Mouse (Mus musculus): Measurements from ENCODE around the gene Coro2a. TPM values are rescaled to one million over a fixed set of nuclear protein-coding genes. Genes with fewer than 3 reads are reported as not detected.

The Coro2a gene
- polyA plus RNA-seq, 1 experiment = 36.0 TPM

DNA sequence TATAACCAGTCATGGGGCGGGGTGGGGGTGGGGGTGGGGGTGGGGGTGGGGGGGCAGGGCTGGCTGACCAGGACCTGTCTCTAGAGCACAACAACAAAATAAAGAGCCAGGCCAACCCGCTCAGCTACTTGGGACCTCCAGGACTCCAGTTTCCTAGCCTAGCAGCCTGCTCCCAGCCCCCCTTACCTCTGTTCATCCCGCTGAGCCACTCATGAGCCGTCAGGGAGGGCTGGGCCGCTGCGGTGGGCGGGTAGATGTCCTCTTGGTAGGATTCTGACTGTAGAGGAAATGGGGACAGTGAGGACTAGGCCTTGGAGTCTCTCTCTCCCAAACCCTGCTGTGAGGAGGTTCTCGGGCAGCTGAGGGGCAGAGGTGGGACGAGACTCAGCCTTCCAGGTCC is 60.3 kb downstream of the Coro2a start:
- WGBS = 86% methylated on average over 9 of the region's 9 CpGs
- H3K4me3 ChIP-seq (ENCODE audit: extremely low read depth, insufficient read depth, insufficient read length) = no peak overlapping the region
- no peak for DNase-seq (ENCODE audit: low read depth in 1 of 2, low spot score in 2 of 2)
- no peak overlapping the region for H3K27ac ChIP-seq (ENCODE audit: insufficient read depth, low read length)
- peaks cover 20% of the 10 kb centered on the region for H3K36me3 ChIP-seq (ENCODE audit: control insufficient read depth, insufficient read depth, low read length)
- H3K4me1 ChIP-seq (ENCODE audit: control insufficient read depth, insufficient read depth, insufficient read length) = peaks cover 4% of the 10 kb centered on the region; the same call in 1 of the 2 replicates
- H3K27me3 ChIP-seq (ENCODE audit: control insufficient read depth, insufficient read depth, low read length) = no peaks in the 10 kb centered on the region
- TF ChIP-seq CTCF (IDR thresholded peaks at IDR 0.05; ENCODE audit: extremely low read depth, insufficient read depth, insufficient read length, insufficient replicate concordance) (no peak), POLR2A (IDR thresholded peaks at IDR 0.05; ENCODE audit: low read depth, low read length) (no peak)

DNA sequence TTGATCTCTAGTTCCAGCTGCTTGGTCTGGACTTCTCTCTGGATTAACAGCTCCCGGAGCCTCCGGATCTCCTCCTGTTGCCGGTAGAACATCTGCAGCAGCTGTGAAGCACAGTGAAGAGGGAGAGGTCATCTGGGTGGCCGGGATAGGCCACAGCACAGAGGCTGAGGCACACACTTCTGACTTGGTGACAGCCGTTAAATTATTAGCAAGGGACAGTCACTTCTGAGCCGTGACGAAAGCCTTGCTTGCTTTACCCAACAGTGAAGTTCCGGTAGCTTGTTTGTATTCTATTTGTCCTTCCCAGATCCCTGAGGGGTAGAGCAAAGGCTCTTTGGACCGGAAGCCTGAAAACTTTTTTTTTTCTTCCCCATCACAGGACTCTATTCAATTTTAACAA is 62.8 kb downstream of the Coro2a start:
- WGBS = 93% methylated on average over 9 of the region's 9 CpGs
- no peaks in the 10 kb centered on the region for H3K27me3 ChIP-seq (ENCODE audit: control insufficient read depth, insufficient read depth, low read length)
- H3K4me3 ChIP-seq (ENCODE audit: extremely low read depth, insufficient read depth, insufficient read length) = no peak overlapping the region
- no peak for DNase-seq (ENCODE audit: low read depth in 1 of 2, low spot score in 2 of 2)
- peaks cover 18% of the 10 kb centered on the region for H3K36me3 ChIP-seq (ENCODE audit: control insufficient read depth, insufficient read depth, low read length)
- TF ChIP-seq CTCF (IDR thresholded peaks at IDR 0.05; ENCODE audit: extremely low read depth, insufficient read depth, insufficient read length, insufficient replicate concordance) = no peak
- no peak for TF ChIP-seq POLR2A (IDR thresholded peaks at IDR 0.05; ENCODE audit: low read depth, low read length)
- no peak overlapping the region for H3K27ac ChIP-seq (ENCODE audit: insufficient read depth, low read length)
- peaks cover 10% of the 10 kb centered on the region for H3K4me1 ChIP-seq (ENCODE audit: control insufficient read depth, insufficient read depth, insufficient read length)

DNA sequence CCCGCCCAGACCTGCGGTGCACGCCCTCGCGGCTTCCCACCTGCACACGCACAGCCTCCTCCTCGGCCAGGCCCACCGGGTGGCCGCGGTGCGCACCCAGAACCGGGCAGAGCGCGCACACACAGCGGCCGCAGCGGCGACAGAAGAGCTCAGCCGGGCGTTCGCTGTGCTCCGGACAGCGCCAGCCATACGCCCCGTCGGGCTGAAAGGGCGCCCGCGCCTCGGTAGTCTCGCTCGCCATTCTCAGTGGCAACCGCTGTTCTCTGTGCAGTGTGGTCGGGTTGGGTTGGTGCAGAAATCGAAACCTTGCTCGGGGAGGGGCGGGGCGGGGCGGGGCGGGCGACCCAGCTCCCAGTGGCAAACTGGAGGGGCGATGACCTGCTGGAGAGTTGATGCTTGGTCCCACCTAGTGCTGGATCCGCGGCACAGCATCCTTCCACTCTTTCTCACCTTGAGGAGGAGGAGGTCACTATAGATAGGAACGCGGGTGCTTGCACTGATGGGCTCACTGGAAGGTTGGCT is 66.1 kb downstream of the Coro2a start, which contains the start of gene Trim14:
TSS of gene Trim14 (minus strand) at position 302 of the 522 bp plus-strand sequence.
- peak; percentile 53 to 64 for DNase-seq (ENCODE audit: low read depth in 1 of 2, low spot score in 2 of 2)
- peak within 1 kb of the TSS; percentile 95 for H3K27ac ChIP-seq (ENCODE audit: insufficient read depth, low read length)
- TF ChIP-seq POLR2A (IDR thresholded peaks at IDR 0.05; ENCODE audit: low read depth, low read length) (peak; percentile 68), CTCF (IDR thresholded peaks at IDR 0.05; ENCODE audit: extremely low read depth, insufficient read depth, insufficient read length, insufficient replicate concordance) (peak; percentile 44; the same call in 1 of the 2 replicates)
- H3K27me3 ChIP-seq (ENCODE audit: control insufficient read depth, insufficient read depth, low read length) = no peaks in the 10 kb centered on the region
- H3K4me3 ChIP-seq (ENCODE audit: extremely low read depth, insufficient read depth, insufficient read length) = peak within 1 kb of the TSS; percentile 79
- H3K4me1 ChIP-seq (ENCODE audit: control insufficient read depth, insufficient read depth, insufficient read length) = peaks cover 15% of the 10 kb centered on the region
- WGBS = under 1% methylated on average over 45 of the region's 46 CpGs
- H3K36me3 ChIP-seq (ENCODE audit: control insufficient read depth, insufficient read depth, low read length) = peaks cover 19% of the 10 kb centered on the region; the same call in 1 of the 2 replicates

DNA sequence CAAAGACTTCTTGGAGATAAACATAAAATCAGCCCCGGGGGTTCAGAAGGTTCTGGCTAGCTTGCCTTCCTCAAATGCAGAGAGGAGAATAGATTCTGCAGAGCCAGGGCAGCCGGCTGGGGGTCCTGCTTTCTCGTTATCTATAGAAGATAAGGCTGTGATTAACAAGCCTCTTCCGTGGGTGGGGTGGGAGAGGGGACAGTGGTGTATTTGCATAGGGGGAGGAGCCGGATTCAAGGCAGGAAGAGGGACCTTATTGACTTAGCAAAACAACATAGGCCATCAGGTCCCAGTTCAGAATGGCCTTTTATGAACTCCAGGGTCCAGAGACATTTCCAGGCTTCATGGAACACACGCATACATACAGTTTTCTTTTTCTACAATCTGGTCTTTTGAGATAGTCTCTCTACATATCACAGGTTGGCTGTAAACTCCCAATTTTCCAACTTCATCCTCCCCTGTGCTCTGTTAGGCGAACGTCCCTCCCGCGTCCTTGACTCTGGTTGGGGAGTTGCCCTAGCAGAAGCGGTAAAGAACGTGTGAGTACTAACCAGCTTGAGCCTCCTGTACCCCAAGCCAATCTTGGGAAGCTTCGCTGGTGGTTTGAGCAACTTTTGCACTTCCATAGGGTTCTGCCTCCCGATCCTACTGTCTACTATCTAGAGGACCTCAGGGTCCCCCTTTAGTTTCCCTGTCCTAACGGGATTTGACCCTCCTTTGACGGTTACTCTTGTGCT is 66.7 kb downstream of the Coro2a start:
- H3K27me3 ChIP-seq (ENCODE audit: control insufficient read depth, insufficient read depth, low read length) = no peaks in the 10 kb centered on the region
- DNase-seq (ENCODE audit: low read depth in 1 of 2, low spot score in 2 of 2) = peak; percentile 44 to 56
- H3K27ac ChIP-seq (ENCODE audit: insufficient read depth, low read length) = peak overlapping the region; percentile 95
- under 1% methylated on average over 16 of the region's 16 CpGs for WGBS
- peak overlapping the region; percentile 79 for H3K4me3 ChIP-seq (ENCODE audit: extremely low read depth, insufficient read depth, insufficient read length)
- peak; percentile 75 for TF ChIP-seq POLR2A (IDR thresholded peaks at IDR 0.05; ENCODE audit: low read depth, low read length)
- no peak for TF ChIP-seq CTCF (IDR thresholded peaks at IDR 0.05; ENCODE audit: extremely low read depth, insufficient read depth, insufficient read length, insufficient replicate concordance)
- peaks cover 20% of the 10 kb centered on the region; the same call in 1 of the 2 replicates for H3K36me3 ChIP-seq (ENCODE audit: control insufficient read depth, insufficient read depth, low read length)
- peaks cover 15% of the 10 kb centered on the region for H3K4me1 ChIP-seq (ENCODE audit: control insufficient read depth, insufficient read depth, insufficient read length)

DNA sequence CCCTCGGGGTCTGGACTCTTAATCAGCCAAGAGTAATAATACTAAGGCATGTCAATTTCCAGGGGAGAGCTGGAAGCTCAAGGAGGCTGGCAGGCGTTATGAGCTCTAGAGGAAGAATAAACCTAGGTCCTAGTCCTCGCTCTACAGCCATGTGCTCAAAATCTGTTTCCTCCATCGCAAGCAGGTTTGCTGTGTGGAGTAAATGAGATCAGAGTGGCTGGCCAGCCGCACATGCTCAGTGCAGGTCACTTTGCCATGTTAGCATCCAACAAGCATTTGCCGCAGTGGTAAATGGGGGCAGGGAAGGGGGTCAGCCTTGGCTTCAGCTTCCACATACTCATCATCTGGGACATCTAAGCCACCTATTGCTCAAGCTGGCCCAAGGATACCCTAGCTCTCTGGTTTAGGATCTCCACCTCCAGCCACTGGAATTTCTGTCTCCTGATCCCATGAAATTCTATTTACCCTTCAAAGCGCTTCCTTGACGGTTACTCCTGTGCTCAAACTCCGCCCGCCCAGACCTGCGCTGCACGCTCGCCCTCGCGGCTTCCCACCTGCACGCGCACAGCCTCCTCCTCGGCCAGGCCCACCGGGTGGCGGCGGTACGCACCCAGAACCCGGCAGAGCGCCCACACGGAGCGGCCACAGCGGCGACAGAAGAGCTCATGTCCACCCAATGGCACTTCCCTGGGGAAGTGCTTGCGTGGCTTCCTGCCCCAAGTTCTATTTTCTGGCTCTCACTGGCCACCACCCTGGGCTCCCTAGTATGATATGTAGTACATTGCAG is 67.9 kb downstream of the Coro2a start:
- peak in 1 of 2 experiments; percentile 37 for DNase-seq (ENCODE audit: low read depth in 1 of 2, low spot score in 2 of 2)
- Histone ChIP-seq H3K27me3 (ENCODE audit: control insufficient read depth, insufficient read depth, low read length) (no peaks in the 10 kb centered on the region), H3K36me3 (ENCODE audit: control insufficient read depth, insufficient read depth, low read length) (peaks cover 24% of the 10 kb centered on the region; the same call in 1 of the 2 replicates), H3K27ac (ENCODE audit: insufficient read depth, low read length) (peak overlapping the region; percentile 74), H3K4me1 (ENCODE audit: control insufficient read depth, insufficient read depth, insufficient read length) (peaks cover 15% of the 10 kb centered on the region), H3K4me3 (ENCODE audit: extremely low read depth, insufficient read depth, insufficient read length) (peak overlapping the region; percentile 56)
- TF ChIP-seq CTCF (IDR thresholded peaks at IDR 0.05; ENCODE audit: extremely low read depth, insufficient read depth, insufficient read length, insufficient replicate concordance) = no peak
- TF ChIP-seq POLR2A (IDR thresholded peaks at IDR 0.05; ENCODE audit: low read depth, low read length) = no peak
- 25% methylated on average over 29 of the region's 29 CpGs for WGBS

DNA sequence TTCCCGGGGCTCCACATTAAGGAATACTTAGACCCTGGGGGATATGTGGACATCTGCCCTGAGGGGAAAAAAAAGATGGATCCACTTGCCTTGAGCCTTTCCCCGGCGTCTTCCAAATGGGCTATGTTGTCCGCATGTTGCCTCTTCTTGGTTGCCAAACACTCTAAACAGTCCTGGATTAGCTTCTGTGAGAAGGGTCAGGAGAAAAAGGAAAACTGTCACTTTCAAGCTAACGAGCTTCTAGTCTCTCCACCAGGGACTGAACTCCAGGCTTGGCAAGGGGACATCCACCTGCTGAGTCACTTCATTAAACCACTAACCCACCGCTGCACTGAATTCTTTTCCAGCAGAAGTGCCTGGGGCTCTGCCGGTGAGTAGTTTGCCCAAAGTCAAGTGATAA is 69.1 kb downstream of the Coro2a start:
- 87% methylated on average over 7 of the region's 7 CpGs for WGBS
- no peak overlapping the region for H3K4me3 ChIP-seq (ENCODE audit: extremely low read depth, insufficient read depth, insufficient read length)
- peaks cover 18% of the 10 kb centered on the region; the same call in 1 of the 2 replicates for H3K36me3 ChIP-seq (ENCODE audit: control insufficient read depth, insufficient read depth, low read length)
- TF ChIP-seq CTCF (IDR thresholded peaks at IDR 0.05; ENCODE audit: extremely low read depth, insufficient read depth, insufficient read length, insufficient replicate concordance) (no peak), POLR2A (IDR thresholded peaks at IDR 0.05; ENCODE audit: low read depth, low read length) (no peak)
- H3K27me3 ChIP-seq (ENCODE audit: control insufficient read depth, insufficient read depth, low read length) = no peaks in the 10 kb centered on the region
- no peak for DNase-seq (ENCODE audit: low read depth in 1 of 2, low spot score in 2 of 2)
- peaks cover 17% of the 10 kb centered on the region for H3K4me1 ChIP-seq (ENCODE audit: control insufficient read depth, insufficient read depth, insufficient read length)
- H3K27ac ChIP-seq (ENCODE audit: insufficient read depth, low read length) = no peak overlapping the region
